Mouse (Mus musculus) gastrocnemius, adult 2 months (tissue): ENCODE measurements at regions not wholly inside any gene's neighbourhood (a gene's known extent, or its start where the extent isn't known, plus 50 kb on each side); places are given as distances from the start of the nearest gene placed in this dataset.
A peak's percentile ranks its signal among the peaks of the same experiment; 100 is the strongest.

Source experiments
- DNase-seq: peaks from one replicate; pipeline ENCODE4 v3.0.0; 2022
- H3K27ac ChIP-seq: fragments of 200-600 bp; 2 replicates; pipeline ENCODE4 v1.8.1; 2022; ENCODE audit warnings: mild to moderate bottlenecking
- H3K4me3 ChIP-seq: fragments of 200-600 bp; 2 replicates; pipeline ENCODE4 v1.8.1; 2022; ENCODE audit warnings: mild to moderate bottlenecking, moderate library complexity
- CTCF ChIP-seq: fragments of 200-600 bp; IDR thresholded peaks from 2 replicates; pipeline ENCODE4 v1.8.1; 2022; ENCODE audit warnings: antibody characterized with exemption, mild to moderate bottlenecking, moderate library complexity
- intact Hi-C: fragments of 180-260 bp; cut with DNase I; formaldehyde crosslinking; loops from one replicate; pipeline ENCODE4 v1.15.1; 2025

DNA sequence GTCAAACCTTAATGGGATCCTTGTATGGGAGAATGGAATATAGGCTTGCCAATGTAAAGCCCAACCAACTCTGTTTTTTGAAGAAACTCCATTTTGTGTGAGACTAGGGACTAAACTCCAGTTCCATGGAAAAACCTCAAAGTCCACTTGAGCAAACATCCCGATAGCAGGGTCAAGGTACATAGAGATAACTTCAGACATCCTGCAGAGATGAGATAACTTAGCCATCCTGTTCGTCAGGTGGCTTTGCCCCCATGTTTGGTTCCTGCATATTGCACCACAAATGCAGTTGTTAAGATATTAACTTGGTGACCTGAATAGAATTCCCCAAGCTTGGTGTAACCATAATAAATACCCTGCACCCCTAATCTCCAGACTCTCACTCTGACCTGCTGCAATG, 154.5 kb upstream of the Dab2 start:
- DNase-seq = no peak
- Histone ChIP-seq H3K27ac (no peak overlapping the region), H3K4me3 (no peak overlapping the region)
- no peak for TF ChIP-seq CTCF
- intact Hi-C loops = no loop called here

DNA sequence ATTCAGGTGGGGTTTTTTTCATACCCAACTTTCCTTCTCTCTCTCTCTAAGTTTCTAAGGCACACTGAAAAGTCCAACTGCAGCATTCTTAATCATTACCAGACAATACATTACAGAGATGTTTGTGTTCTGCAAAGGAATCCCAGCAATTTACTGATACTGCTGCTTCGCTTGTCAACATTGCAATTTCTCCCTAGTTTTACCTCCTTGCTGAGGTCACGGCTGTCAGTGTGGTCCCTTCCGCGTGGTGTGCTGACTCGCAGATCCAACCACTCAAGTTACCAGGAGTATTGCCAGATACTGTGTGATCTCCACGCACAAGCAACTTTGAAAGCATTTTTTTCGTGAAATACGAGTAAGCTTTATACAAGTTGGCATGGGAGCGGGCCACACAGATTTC, 144.9 kb upstream of the Dab2 start:
- intact Hi-C loops = no loop called here
- TF ChIP-seq CTCF = no peak
- Histone ChIP-seq H3K4me3 (no peak overlapping the region), H3K27ac (no peak overlapping the region)
- DNase-seq = no peak

DNA sequence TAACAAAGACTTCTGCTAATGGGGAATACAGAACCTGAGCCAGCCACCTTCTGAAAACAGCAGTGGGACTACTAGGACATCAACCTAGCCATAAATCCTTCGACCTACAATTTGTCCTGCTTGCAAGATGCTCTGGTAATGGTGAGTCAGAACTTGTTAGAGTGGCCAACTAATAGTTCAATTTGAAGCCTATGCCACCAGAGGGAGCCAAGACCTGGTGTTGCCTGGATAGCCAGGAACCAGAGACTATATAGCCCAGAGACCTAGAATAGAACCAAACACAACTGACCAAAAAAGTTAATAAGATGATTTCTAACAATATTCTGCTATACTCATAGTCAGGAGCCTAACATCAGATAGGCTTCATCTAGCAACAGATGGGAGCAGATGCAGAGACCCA, 119.3 kb upstream of the Dab2 start:
- intact Hi-C loops = no loop called here
- no peak overlapping the region for H3K4me3 ChIP-seq
- no peak for DNase-seq
- H3K27ac ChIP-seq = no peak overlapping the region
- TF ChIP-seq CTCF = peak; percentile 30

DNA sequence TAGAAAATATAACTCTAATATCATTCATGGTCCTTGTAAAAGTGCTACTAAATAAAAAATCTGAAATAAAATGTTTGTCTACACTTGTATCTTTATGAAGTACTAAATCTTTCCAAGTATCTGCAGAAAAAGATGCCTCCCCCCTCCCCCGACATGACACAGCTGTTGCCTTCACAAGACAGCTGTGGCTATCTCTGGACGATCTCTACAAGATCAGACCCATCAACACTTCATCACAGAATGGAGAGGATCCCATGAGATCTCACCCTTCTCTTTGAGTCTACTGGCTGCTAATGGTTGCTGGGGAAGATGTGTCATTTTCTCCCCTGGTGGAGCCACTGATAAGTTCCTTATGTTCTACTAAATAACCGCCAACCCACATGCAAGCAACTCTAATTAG, 116.0 kb upstream of the Dab2 start:
- DNase-seq = no peak
- Histone ChIP-seq H3K4me3 (no peak overlapping the region), H3K27ac (no peak overlapping the region)
- intact Hi-C loops = no loop called here
- TF ChIP-seq CTCF = no peak

DNA sequence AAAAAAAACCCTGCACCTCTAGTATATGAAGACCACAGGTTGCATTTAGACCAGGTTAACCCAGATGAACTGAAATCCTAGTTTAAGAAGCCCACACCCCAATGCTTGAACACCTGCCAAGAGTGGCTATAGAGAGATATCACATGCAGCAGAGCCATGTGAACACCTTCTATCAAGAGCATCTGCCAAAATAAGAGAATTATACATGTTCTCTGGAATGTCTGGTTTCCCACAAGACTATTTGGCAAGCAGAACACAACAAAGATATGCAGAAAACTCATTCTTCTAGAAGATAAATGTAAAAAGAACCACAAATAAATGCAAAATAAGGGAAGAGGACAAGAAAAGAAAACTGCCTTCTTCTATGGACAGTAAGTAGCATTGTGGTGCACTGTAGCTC, 107.7 kb upstream of the Dab2 start:
- TF ChIP-seq CTCF = no peak
- no peak overlapping the region for H3K27ac ChIP-seq
- no peak overlapping the region for H3K4me3 ChIP-seq
- no peak for DNase-seq
- intact Hi-C loops = no loop called here

DNA sequence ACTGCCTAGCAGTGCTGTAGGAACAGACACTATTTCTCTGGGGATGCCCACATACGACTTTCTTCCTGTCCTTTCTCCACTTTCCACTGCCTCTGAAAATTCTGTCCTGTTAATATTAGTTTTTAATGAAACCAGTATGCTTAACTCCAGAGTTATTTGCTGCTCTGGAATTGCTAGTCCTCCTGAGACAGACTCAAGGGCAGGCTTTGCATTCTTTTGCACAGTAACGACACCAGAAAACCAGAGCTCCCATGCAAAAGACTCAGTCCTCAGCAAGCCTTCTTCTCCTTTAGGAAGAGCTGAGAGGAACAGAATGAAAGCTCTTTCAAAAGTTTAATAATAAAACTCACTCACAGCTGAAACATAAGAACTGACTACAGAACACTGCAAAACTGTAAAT, 92.3 kb upstream of the Dab2 start:
- Histone ChIP-seq H3K4me3 (no peak overlapping the region), H3K27ac (no peak overlapping the region)
- DNase-seq = no peak
- no peak for TF ChIP-seq CTCF
- intact Hi-C loops = loop anchor here (5.0 kb wide), 1 partner anchor 1120 kb away; no protein-coding TSS in a partner anchor

DNA sequence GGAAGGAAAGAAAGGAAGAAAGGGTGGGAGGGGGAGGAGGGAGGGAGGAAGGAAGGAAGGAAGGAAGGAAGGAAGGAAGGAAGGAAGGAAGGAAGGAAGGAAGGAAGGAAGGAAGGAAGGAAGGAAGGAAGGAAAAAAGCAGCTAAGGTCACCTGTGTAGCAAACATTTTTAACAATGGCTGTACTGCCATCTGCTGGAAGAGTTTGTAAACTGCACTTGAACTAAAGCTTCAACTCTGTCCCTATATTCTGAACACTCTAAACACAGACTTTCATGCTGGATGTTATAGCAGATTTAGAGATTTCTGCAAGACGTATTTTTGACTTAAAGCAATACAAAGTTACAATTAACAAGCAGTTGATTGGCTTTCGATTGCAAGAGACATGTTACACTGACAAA, 90.3 kb upstream of the Dab2 start:
- Histone ChIP-seq H3K27ac (no peak overlapping the region), H3K4me3 (no peak overlapping the region)
- peak; percentile 66 for TF ChIP-seq CTCF
- no peak for DNase-seq
- intact Hi-C loops = loop anchor here (5.0 kb wide), 1 partner anchor 1122 kb away; no protein-coding TSS in a partner anchor

DNA sequence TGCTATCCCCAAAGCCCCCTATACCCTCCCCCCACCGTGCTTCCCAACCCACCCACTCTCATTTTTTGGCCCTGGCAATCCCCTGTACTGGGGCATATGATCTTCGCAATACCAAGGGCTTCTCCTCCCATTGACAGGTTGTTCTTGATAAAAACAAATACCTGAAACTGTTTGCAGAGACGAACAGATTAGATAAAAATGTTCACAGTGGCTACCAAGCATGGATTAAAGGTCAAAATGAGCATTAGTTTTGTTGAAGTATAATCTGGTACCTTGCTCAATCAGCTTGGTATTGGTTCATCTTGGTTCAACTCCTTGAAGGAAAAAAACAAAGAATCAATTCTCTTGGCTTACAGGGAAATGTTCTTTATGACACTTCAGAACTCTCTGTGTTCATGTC, 81.5 kb upstream of the Dab2 start:
- no peak for DNase-seq
- TF ChIP-seq CTCF = no peak
- intact Hi-C loops = no loop called here

DNA sequence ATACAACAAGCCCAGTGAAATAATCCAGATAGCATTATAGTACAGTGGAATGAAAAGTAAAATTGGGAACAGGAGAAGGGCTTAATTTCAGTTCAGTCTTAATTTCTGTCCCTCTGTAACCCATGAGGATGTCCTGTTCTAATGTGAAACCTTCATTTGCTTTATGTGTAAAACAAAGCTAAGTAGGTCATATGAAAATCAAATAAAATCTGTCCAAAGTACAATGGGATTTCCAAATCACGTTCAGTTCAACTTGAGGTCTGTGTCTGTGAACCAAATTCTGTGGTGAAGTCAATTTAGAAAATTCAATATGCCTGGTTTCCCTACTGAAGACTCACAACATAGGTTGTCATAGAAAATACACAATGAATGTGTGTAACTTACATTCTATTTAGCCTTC, 74.4 kb upstream of the Dab2 start:
- no peak overlapping the region for H3K27ac ChIP-seq
- no peak overlapping the region for H3K4me3 ChIP-seq
- intact Hi-C loops = no loop called here
- no peak for TF ChIP-seq CTCF
- no peak for DNase-seq

More for the DNA sequence above, 81.5 kb upstream of the Dab2 start:
- H3K4me3 ChIP-seq = no peak overlapping the region
- H3K27ac ChIP-seq = no peak overlapping the region

DNA sequence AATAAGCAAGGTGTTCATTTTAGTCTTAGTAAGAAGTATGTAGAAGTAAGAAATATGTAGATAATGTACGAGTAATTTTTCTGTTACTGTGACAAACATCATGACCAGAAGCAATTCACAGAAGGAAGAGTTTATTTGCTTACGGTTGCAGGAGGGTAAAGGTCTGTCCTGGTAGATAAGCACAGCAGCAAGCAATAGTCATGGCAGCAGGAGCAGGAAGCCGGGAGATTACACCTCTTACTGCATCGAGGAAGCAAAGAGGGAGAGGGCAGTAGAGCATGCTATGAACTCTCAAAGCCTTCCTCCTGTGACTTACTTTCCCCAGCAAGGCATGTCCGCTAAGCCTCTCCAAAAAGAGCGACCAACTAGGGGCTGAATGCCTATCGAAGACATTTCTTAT, 69.0 kb upstream of the Dab2 start:
- intact Hi-C loops = no loop called here
- Histone ChIP-seq H3K4me3 (no peak overlapping the region), H3K27ac (no peak overlapping the region)
- no peak for DNase-seq
- TF ChIP-seq CTCF = no peak

DNA sequence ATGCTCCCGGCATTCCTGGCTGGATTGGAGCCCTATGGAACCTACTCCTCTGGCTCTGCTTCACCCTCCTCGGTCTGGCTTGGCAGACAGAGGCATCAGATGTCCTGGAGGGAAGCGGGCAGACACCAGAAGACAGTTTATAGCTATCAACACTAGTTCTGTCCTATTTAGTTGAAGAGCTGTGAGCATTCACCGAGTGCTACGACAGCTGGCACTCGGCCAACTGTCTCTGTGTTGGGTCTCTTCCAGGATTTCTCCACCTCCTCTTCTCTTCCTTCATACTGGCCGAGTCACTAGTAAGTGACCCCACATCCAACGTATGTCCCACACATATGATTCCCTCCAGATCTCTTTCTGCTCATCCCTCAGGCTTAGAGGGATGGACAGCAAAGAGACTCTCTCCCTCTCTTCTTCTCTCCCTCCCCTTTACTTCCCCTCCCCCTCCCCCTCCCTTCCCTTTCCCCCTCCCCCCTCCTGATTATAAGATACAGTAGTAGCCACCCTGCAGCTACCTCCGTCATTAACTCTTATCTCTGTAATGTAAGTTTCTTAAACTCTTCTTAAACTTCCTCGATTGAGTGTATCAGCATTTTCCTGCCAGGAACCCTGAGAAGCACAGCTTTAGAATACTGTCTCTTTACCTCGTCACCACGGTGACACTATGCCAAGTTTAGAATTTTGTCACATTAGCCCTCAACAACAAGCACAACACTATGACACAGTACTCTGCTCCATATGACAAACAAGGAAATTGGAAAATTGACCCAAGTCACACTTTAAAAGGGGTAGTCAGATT, 68.1 kb upstream of the Dab2 start:
- H3K27ac ChIP-seq = no peak overlapping the region
- TF ChIP-seq CTCF = no peak
- intact Hi-C loops = no loop called here
- no peak overlapping the region for H3K4me3 ChIP-seq
- peak; percentile 51 for DNase-seq

DNA sequence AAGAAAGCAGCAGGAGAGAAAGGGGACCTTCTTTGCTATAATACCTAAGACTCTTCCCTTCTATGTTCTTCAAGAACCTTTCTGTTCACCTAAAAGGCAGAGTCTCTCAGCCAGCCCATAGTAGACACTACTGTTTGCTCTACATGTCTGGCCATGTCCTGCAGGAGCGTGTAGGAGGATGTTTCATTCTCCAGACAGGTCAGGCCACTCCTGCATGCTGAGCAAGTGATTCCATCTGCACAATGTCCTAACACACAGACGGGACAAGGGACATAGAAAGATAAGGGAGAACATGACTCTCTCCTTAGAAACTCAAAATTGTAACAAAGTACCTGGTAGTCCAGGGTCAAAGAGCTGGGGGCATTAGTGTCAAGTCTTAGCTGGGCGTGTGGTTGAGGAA, 66.0 kb upstream of the Dab2 start:
- Histone ChIP-seq H3K4me3 (no peak overlapping the region), H3K27ac (no peak overlapping the region)
- intact Hi-C loops = no loop called here
- TF ChIP-seq CTCF = no peak
- no peak for DNase-seq

DNA sequence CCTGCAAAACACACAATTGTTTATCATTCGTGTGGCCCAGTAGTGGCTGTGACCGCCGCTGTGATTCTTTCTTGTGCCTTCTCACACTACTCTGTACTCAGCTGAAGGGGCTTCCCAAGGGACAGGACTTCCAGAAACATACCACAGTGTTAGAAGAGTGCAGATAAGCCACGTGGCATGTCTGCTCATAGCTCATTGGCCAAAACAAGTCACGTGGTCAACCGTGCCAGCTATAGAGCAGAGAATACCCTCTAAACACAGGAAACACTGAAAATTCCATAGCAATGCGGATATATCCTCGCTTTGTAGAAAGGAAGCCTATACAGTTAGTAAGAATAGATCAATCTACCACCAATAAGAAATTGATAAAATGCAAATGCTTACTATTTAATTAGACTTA, 63.0 kb upstream of the Dab2 start:
- Histone ChIP-seq H3K4me3 (no peak overlapping the region), H3K27ac (no peak overlapping the region)
- TF ChIP-seq CTCF = no peak
- intact Hi-C loops = loop anchor here (5.0 kb wide), 1 partner anchor 336 kb away; no protein-coding TSS in a partner anchor
- no peak for DNase-seq

DNA sequence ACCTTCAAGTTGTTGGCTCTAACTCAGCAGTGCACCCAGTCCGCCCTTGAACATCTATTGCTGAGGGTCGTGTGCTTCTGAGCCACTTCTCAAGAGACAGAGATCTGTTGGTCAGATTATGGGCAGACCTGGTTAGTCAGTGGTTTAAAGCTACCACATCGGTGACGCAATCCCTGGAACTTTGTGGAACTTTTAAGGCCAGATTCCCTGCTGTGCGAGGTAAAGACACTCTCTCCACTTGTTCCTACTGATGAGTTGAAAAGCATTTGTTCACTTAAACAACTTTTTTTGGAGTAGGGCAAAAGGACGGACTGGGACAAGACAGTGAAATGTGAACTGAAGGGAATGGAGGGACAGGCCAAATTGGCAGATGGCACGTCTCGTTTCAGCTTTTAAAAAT, 61.9 kb upstream of the Dab2 start:
- Histone ChIP-seq H3K27ac (peak overlapping the region; percentile 66), H3K4me3 (peak overlapping the region; percentile 47)
- intact Hi-C loops = loop anchor here (1.0 to 5.0 kb wide), 2 partner anchors 199 to 335 kb away; no protein-coding TSS in a partner anchor
- TF ChIP-seq CTCF = no peak
- DNase-seq = peak; percentile 26
